Mouse (Mus musculus) left cerebral cortex, postnatal 10 days (tissue): ENCODE measurements around the gene Poll. TPM values are rescaled to one million over a fixed set of nuclear protein-coding genes. Genes with fewer than 3 reads are reported as not detected.

Experiments used
- DNase-seq, 2 experiments: peaks; one replicate each; pipeline ENCODE4 v3.0.0; 2021 to 2022; ENCODE audit warnings: low spot score in 2 of 2, mixed read lengths in 1 of 2; ENCODE audit errors: extremely low spot score in 1 of 2
- intact Hi-C: fragments of 180-260 bp; cut with DNase I; formaldehyde crosslinking; loops from one replicate; pipeline ENCODE4 v1.15.1; 2025
- total RNA-seq, 2 experiments: library from RNA; stranded (reverse); gene quantifications; 2 replicates each; pipeline ENCODE4 v1.2.3; 2021

Poll gene
- total RNA-seq, 2 experiments from 2014 or later, result 5.4 to 5.8 TPM

- no peak for DNase-seq
- intact Hi-C loops, result loop anchor here (1.0 to 10.0 kb wide), 3 partner anchors 57 to 323 kb away; no protein-coding TSS in a partner anchor
These were observed 16.0 kb downstream of the Poll start for GRCm38 (mm10) chr19:45544152-45544924.

GRCm38 (mm10) chr19:45542061-45542460, 18.3 kb downstream of the Poll start:
- intact Hi-C loops, result loop anchor here (5.0 to 10.0 kb wide), 2 partner anchors 55 to 237 kb away; no protein-coding TSS in a partner anchor
- DNase-seq, result no peak

DNA sequence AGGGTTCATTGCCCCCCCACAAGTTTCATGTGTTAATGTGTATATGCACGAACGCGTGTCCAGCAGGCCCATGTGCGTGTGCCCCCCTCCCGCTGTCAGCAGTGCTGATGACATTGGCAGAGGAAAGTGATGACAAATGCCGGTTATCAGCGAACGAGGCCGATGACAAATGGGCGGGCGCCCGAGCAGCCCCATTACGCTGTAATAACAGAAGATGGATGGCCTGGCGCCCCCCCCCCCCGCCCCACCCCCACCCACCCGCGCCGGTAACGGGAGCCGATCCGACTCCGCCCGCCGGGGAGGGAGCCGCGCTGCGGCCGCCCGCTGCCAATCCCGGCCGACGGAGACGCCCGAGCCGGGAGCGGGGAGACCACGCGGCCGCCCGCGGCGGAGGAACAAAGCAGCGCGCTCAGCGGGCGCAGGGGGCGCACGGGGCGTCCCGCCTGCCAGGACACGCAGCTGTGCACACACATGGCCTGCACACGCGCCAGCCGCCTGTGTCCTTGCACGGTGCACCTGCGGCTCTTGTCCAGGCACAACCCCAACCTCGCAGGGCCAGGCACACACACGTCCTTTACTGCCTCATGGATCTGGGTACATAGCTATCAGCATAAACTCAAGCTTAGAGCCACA, 18.8 kb downstream of the Poll start:
- intact Hi-C loops, result loop anchor here (5.0 to 10.0 kb wide), 2 partner anchors 54 to 237 kb away; no protein-coding TSS in a partner anchor

GRCm38 (mm10) chr19:45540657-45541408, 19.5 kb downstream of the Poll start:
- peak; percentile 43 to 64 for DNase-seq

More for the DNA sequence above, 18.8 kb downstream of the Poll start:
- DNase-seq, result peak in 1 of 2 experiments; percentile 82

DNA sequence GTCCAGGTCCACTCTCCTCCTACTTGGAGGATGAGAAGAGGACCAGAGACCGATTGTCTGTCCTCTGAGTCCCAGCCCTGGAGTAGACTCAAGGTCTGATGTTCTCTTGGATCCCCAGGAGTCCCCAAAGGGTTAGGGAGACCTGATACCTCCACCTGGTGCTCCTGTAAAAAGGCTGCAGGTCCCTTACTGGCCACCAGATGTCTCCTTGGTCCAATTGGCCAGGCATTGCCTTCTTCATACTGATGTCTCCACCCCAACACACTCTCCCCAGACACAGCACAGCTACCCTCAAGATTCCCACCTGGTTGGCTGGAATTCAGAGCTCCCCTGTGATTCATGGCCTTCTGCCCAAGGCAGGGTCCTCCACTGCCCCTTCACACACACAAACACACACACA, 22.8 kb downstream of the Poll start:
- peak in 1 of 2 experiments; percentile 52 for DNase-seq

More at GRCm38 (mm10) chr19:45540657-45541408, 19.5 kb downstream of the Poll start:
- intact Hi-C loops, result loop anchor here (5.0 to 10.0 kb wide), 2 partner anchors 54 to 236 kb away; no protein-coding TSS in a partner anchor

GRCm38 (mm10) chr19:45535929-45536328, 24.4 kb downstream of the Poll start:
- DNase-seq, result no peak
- intact Hi-C loops, result no loop called here

More for the DNA sequence above, 22.8 kb downstream of the Poll start:
- intact Hi-C loops, result no loop called here

DNA sequence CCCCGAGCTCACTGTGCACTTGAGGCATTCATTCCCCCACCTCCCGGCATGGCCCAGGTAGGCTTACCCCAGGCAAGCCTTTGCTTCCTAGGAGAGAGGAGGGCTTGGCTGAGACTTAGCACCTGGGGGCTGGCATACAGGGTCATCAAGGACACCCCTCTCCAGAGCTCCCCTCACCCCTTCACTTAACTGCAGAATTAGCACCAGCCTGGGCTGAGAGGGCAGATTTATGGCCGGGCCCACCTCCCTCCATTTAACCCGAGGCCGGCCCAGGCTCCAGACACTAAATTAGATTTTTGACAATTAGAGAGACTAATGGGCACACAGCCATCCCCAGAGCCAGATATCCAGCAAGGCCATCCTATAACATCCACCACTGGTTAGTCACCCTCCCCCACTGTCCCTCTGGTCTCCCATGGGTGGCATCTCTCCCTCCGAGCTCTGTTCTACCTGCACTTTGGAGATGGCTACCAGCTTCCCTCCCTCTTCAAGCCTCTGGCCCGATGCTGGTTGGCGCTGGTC, 25.1 kb downstream of the Poll start:
- DNase-seq, result no peak
- intact Hi-C loops, result no loop called here

- intact Hi-C loops, result no loop called here
- DNase-seq, result no peak
These were observed 26.7 kb downstream of the Poll start for GRCm38 (mm10) chr19:45533617-45534016.

DNA sequence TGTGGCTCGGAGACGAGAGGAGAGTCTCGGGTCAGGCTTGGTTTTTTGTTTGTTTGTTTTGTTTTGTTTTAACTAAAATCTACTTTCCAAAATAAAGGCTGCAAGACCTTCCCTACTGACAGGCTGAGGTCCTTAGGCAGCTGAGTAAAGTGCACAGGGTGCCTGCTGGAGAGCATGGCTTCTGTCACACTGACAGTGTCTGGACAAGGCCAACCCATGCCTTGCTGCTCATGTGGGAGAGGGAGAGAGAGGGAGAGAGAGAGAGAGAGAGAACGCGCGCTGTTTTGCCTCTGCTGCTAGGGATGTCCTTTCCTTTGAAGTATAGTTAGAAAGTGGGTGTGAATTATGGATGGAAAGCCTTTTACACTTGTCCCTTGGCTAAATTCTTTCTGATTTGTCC, 28.8 kb downstream of the Poll start:
- intact Hi-C loops, result no loop called here
- no peak for DNase-seq

DNA sequence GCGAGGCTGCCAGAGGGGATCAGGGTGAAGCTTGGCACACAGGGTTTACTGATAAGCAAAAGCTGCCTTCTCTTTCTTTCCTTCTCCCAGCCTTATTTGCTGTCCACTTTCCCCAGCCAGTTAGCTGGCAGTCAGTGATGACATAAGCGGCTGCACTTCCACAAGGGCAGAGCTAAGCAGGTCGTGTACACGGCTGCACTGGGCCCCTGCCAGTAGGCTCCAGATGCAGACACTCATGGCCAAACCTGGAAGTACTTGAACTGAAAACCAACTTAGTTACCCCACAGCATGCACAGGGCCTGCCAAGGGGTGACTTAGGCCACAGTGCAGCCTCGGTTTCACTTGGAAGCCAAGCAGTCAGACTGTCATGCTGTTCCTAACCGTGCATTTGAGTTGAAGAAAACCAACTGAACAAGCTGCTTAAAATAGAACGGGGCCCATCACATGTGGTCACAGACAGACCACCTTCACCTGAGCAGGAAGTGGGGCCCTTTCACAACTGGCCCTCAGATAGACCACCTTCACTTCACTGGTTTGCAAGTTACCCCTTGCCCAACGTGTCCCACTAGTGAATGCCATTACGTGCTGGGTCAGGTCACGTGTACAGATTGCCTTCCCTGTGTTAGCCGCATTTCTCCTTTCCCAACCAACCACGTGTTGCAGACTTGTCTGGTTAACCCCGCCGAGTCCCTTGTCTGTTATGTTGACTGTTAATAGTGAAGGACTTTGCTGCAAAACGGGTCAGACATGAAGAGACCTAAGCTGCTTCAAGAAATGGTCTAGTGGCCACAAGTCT, 29.9 kb downstream of the Poll start:
- intact Hi-C loops, result no loop called here
- DNase-seq, result no peak

DNA sequence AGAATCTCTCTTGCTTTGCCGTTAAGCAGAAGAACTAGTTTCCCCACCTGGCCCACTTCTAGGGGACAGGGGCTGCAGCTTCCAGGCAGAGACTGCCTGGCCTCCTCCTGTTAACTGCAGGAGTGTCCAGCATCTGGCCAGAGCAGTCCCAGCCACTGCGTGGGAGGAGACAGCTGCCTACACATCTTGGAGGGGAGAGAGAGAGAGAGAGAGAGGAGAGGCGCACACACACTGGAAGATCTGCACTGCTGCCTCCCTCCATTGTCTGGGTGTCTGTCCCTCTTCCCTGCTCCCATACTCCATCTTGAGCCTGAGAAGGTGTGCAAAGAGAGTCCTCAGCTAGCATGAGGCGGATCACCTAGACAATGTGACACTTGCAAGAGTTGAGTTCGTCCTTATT, 31.0 kb downstream of the Poll start:
- intact Hi-C loops, result no loop called here
- no peak for DNase-seq

- DNase-seq, result no peak
- intact Hi-C loops, result no loop called here
These were observed 32.3 kb downstream of the Poll start for GRCm38 (mm10) chr19:45527931-45528534.

GRCm38 (mm10) chr19:45527382-45527781, 32.9 kb downstream of the Poll start:
- intact Hi-C loops, result no loop called here
- DNase-seq, result no peak

GRCm38 (mm10) chr19:45516264-45516663, 44.1 kb downstream of the Poll start:
- intact Hi-C loops, result no loop called here

GRCm38 (mm10) chr19:45515341-45515740, 45.0 kb downstream of the Poll start:
- no peak for DNase-seq
- intact Hi-C loops, result no loop called here

More at GRCm38 (mm10) chr19:45516264-45516663, 44.1 kb downstream of the Poll start:
- DNase-seq, result no peak

DNA sequence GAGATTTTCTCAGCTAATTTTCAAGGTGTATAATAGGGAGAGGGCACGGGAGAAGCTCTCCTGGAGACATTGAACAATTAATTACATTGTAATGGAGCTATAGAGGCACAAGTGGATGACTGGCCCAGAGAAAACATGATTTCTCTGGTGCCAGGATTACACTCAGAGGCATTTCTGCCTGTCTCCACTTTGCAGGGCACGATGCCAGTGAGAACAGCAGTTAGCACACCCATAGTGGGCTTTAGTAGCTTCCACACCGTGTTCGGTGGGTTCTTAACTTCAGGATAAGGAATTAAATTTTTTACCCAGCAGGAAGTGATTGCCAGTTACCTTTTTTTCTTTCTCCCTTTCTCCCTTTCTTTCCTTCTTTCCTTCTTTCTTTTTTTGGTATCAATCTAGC, 48.9 kb downstream of the Poll start:
- intact Hi-C loops, result no loop called here
- DNase-seq, result peak in 1 of 2 experiments; percentile 51

DNA sequence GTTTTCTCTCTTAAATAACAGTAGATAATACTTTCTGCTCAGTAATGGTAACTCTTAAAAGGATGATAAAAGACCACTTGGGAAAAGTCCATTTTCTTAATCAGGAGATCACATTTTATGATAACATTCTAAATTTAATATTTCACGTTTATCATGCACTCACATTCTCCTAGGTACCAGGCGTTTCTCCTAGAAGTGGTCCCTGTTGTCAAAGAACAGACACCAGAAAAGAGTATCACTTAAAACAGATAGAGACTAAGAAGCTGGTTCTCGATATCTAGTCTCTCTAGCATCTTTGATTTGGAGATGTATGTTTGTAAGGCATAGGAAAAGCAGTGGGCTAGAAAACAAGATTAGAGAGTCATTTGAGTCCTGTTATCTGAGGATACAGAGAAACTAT, 49.7 kb downstream of the Poll start:
- no peak for DNase-seq
- intact Hi-C loops, result no loop called here

DNA sequence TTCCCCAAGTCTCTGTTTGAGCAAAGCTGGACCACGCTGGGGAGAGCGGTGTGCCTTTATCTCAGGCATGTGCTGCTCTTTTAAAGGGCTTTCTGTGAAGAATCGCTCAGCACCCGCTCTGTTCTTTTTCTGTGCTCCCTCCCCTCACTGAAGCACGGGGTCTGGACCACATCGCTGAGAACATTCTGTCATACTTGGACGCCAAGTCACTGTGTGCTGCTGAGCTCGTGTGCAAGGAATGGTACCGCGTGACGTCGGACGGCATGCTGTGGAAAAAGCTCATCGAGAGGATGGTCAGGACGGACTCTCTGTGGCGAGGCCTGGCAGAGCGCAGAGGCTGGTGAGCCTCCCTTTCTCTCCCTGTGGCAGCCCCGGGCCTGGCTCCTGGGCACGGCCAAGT, 52.8 kb downstream of the Poll start:
- no peak for DNase-seq
- intact Hi-C loops, result no loop called here
